Mouse (Mus musculus): ENCODE data around the gene Smok2b. TPM values are rescaled to one million over a fixed set of nuclear protein-coding genes. Genes with fewer than 3 reads are reported as not detected.
A peak's percentile ranks its signal among the peaks of the same experiment; 100 is the strongest.
"Not testable (repeated sequence)": the region's sequence is repeated elsewhere in the genome, so short reads cannot be mapped to it uniquely, and the experiment has no call there.

The Smok2b gene
- polyA plus RNA-seq (2016; fragmentation: Nextera tagmentation; extraction: Ambion mirVana) = not detected in 2 replicates

GRCm38 (mm10) chr17:13229957-13230356 lies at the start of gene Smok2b:
Gene Smok2b, plus strand, starts transcription at chr17:13230257.
- H3K36me3 ChIP-seq; H3K4me1 ChIP-seq; H3K27me3 ChIP-seq (replicated peaks); ATAC-seq (ENCODE audit: low FRiP score, low read depth); H3K27ac ChIP-seq; H3K4me2 ChIP-seq (replicated peaks); H3K9ac ChIP-seq; H3K4me3 ChIP-seq: not testable (repeated sequence)
- H3K9me3 ChIP-seq = peaks cover 90% of the 10 kb centered on the region
- 86% methylated on average over 2 of the region's 2 CpGs for WGBS

- WGBS = 90% methylated on average over 5 of the region's 5 CpGs
- not testable (repeated sequence) for H3K4me3 ChIP-seq; ATAC-seq (ENCODE audit: low FRiP score, low read depth); H3K27ac ChIP-seq; H3K27me3 ChIP-seq (replicated peaks); H3K9ac ChIP-seq; H3K4me2 ChIP-seq (replicated peaks); H3K36me3 ChIP-seq; H3K4me1 ChIP-seq
- peaks cover 40% of the 10 kb centered on the region for H3K9me3 ChIP-seq
These were observed 49.6 kb upstream of the Smok2b start for GRCm38 (mm10) chr17:13180491-13180890.

- H3K9me3 ChIP-seq = peaks cover 58% of the 10 kb centered on the region
- not testable (repeated sequence) for ATAC-seq (ENCODE audit: low FRiP score, low read depth); H3K27ac ChIP-seq; H3K4me3 ChIP-seq; H3K36me3 ChIP-seq; H3K9ac ChIP-seq; H3K4me2 ChIP-seq (replicated peaks); H3K27me3 ChIP-seq (replicated peaks); H3K4me1 ChIP-seq
- 74% methylated on average over 3 of the region's 4 CpGs for WGBS
These were observed 47.3 kb upstream of the Smok2b start for GRCm38 (mm10) chr17:13182712-13183111.

- H3K4me3 ChIP-seq; H3K36me3 ChIP-seq; H3K4me1 ChIP-seq; H3K27me3 ChIP-seq (replicated peaks); H3K27ac ChIP-seq; H3K9ac ChIP-seq; ATAC-seq (ENCODE audit: low FRiP score, low read depth); H3K4me2 ChIP-seq (replicated peaks): not testable (repeated sequence)
- WGBS = 96% methylated on average over 4 of the region's 5 CpGs
- peaks cover 59% of the 10 kb centered on the region for H3K9me3 ChIP-seq
These were observed 45.5 kb upstream of the Smok2b start for GRCm38 (mm10) chr17:13184514-13184913.

GRCm38 (mm10) chr17:13186541-13186940 lies 43.5 kb upstream of the Smok2b start:
- not testable (repeated sequence) for H3K4me3 ChIP-seq; H3K4me2 ChIP-seq (replicated peaks); H3K27me3 ChIP-seq (replicated peaks); H3K36me3 ChIP-seq; H3K9ac ChIP-seq; H3K27ac ChIP-seq; H3K4me1 ChIP-seq; ATAC-seq (ENCODE audit: low FRiP score, low read depth)
- peaks cover 57% of the 10 kb centered on the region for H3K9me3 ChIP-seq
- 86% methylated on average over 6 of the region's 6 CpGs for WGBS

- not testable (repeated sequence) for H3K4me2 ChIP-seq (replicated peaks); H3K36me3 ChIP-seq; H3K4me3 ChIP-seq; H3K4me1 ChIP-seq; H3K27me3 ChIP-seq (replicated peaks); H3K27ac ChIP-seq; H3K9ac ChIP-seq; ATAC-seq (ENCODE audit: low FRiP score, low read depth)
- peaks cover 59% of the 10 kb centered on the region for H3K9me3 ChIP-seq
- 72% methylated on average over 6 of the region's 6 CpGs for WGBS
These were observed 42.4 kb upstream of the Smok2b start for GRCm38 (mm10) chr17:13187621-13188020.

- peaks cover 64% of the 10 kb centered on the region for H3K9me3 ChIP-seq
- H3K27me3 ChIP-seq (replicated peaks); H3K4me1 ChIP-seq; H3K36me3 ChIP-seq; H3K27ac ChIP-seq; H3K4me3 ChIP-seq; ATAC-seq (ENCODE audit: low FRiP score, low read depth); H3K9ac ChIP-seq; H3K4me2 ChIP-seq (replicated peaks): not testable (repeated sequence)
- WGBS = 93% methylated on average over 2 of the region's 2 CpGs
These were observed 41.2 kb upstream of the Smok2b start for GRCm38 (mm10) chr17:13188846-13189245.

- not testable (repeated sequence) for H3K36me3 ChIP-seq; H3K27ac ChIP-seq; H3K9ac ChIP-seq; H3K4me2 ChIP-seq (replicated peaks); H3K27me3 ChIP-seq (replicated peaks); H3K4me1 ChIP-seq; ATAC-seq (ENCODE audit: low FRiP score, low read depth); H3K4me3 ChIP-seq
- H3K9me3 ChIP-seq = peaks cover 67% of the 10 kb centered on the region
- 88% methylated on average over 10 of the region's 10 CpGs for WGBS
These were observed 39.0 kb upstream of the Smok2b start for GRCm38 (mm10) chr17:13190836-13191583.

- not testable (repeated sequence) for H3K27ac ChIP-seq; H3K4me2 ChIP-seq (replicated peaks); H3K4me3 ChIP-seq; H3K27me3 ChIP-seq (replicated peaks); ATAC-seq (ENCODE audit: low FRiP score, low read depth); H3K4me1 ChIP-seq; H3K36me3 ChIP-seq; H3K9ac ChIP-seq
- peaks cover 65% of the 10 kb centered on the region for H3K9me3 ChIP-seq
- WGBS = 71% methylated on average over 4 of the region's 4 CpGs
These were observed 33.6 kb upstream of the Smok2b start for GRCm38 (mm10) chr17:13196486-13196885.

- H3K4me2 ChIP-seq (replicated peaks); H3K4me1 ChIP-seq; H3K36me3 ChIP-seq; H3K27me3 ChIP-seq (replicated peaks); ATAC-seq (ENCODE audit: low FRiP score, low read depth); H3K9ac ChIP-seq; H3K4me3 ChIP-seq; H3K27ac ChIP-seq: not testable (repeated sequence)
- H3K9me3 ChIP-seq = peaks cover 51% of the 10 kb centered on the region
- WGBS = 89% methylated on average over 2 of the region's 2 CpGs
These were observed 31.2 kb upstream of the Smok2b start for GRCm38 (mm10) chr17:13198812-13199211.

GRCm38 (mm10) chr17:13199880-13200409 lies 30.1 kb upstream of the Smok2b start:
- H3K27ac ChIP-seq; H3K4me2 ChIP-seq (replicated peaks); H3K27me3 ChIP-seq (replicated peaks); H3K36me3 ChIP-seq; H3K4me1 ChIP-seq; H3K4me3 ChIP-seq; H3K9ac ChIP-seq: not testable (repeated sequence)
- WGBS = 84% methylated on average over 8 of the region's 9 CpGs
- peaks cover 48% of the 10 kb centered on the region for H3K9me3 ChIP-seq
- ATAC-seq (ENCODE audit: low FRiP score, low read depth) = peak; percentile 60

GRCm38 (mm10) chr17:13201551-13201950 lies 28.5 kb upstream of the Smok2b start:
- H3K9ac ChIP-seq; H3K27me3 ChIP-seq (replicated peaks); H3K27ac ChIP-seq; ATAC-seq (ENCODE audit: low FRiP score, low read depth); H3K4me2 ChIP-seq (replicated peaks); H3K36me3 ChIP-seq; H3K4me3 ChIP-seq; H3K4me1 ChIP-seq: not testable (repeated sequence)
- WGBS = 88% methylated on average over 4 of the region's 4 CpGs
- H3K9me3 ChIP-seq = peaks cover 45% of the 10 kb centered on the region

Measured in neural tube, embryonic 12.5 days (tissue).